Mouse (Mus musculus): ENCODE results near the gene Cachd1.

DNA sequence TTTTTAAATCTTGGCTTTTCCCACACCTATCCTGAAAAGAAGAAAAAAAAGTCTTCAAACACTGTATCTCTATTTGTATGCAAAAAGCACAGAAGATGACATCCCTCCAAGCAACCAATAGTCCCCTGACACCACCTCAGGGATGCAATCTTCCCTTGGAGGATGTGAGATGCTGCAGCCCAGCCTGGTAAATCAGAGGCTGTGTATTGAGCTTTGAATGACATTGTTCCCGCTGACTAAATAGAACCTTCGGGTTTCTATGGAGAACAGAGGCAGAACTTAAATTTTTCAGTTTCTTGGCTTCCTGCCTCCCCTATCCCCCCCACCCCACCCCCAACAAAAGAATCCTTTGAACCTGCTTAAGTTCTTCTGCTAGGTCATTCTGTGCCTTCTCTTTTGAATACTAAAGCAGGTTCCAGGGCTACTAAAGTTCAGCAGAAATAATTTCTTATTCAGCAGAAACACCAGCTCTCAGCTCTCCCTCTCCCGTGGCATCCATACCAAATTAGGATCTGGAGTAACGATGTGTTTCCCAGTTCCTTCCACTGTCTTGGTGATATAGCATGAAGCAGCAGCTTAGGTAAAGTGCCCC lies 219.7 kb downstream of the Cachd1 start:
- no peak for TF ChIP-seq CTCF (IDR thresholded peaks at IDR 0.05; ENCODE audit: low read depth, low read length)
- TF ChIP-seq POLR2A (IDR thresholded peaks at IDR 0.05; ENCODE audit: insufficient read depth, low read length), result no peak
